Mouse (Mus musculus): ENCODE data around the gene Cbx6.

- no peak for TF ChIP-seq POLR2A (IDR thresholded peaks at IDR 0.05; ENCODE audit: insufficient read depth, low read depth, low read length)
- TF ChIP-seq CTCF (IDR thresholded peaks at IDR 0.05; ENCODE audit: insufficient read depth, low read depth, low read length) = no peak
Measured at GRCm38 (mm10) chr15:79833251-79834050, 1.0 kb downstream of the Cbx6 start.
